8 mouse cellular contexts compared by ENCODE assay signal in the genomic region with DNA sequence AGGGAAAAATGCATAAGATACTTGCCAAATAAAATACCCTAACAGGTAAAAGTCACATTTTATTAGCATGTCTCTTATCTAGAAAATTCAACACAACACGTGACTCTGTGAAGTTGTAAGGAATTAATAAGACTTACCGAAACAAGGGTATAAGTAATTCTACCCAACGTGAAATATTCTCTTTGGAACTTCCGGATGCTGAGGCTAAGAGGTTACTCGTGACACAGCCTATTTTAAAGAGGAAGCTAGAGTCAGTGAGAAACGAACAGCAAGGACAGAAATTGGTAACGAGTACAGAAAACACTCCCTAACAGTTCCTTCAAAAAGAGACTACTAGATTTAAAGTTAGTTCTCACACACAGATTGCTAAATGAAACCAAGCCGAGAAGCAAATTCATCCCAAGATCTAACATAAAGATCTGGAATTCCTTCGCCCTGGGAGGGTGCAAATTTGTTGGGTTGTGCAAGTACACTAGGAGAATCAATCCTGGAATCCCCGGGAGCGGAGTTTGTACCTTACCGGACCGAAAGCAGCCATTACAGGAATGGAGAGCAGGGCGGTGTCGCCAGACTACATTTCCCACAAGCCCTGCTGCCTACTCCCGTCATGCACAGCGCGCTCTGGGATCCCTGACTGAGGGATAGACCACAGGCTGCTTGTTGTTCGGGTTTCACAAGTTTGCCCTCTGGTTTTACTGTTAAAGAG. TPM values are rescaled to one million over a fixed set of nuclear protein-coding genes. Genes with fewer than 3 reads are reported as not detected.
DNase-seq lines count a peak whose midpoint lies in the region; ATAC-seq lines count a peak whose summit lies in the region.

2610001J05Rik (minus strand) TSS at position 600 of the 706 bp plus-strand sequence.

- no peaks in the 10 kb centered on the region for H3K27me3 ChIP-seq in hindbrain, embryonic 11.5 days (ENCODE audit: control insufficient read depth, insufficient read depth, low read length)

- H3K9ac ChIP-seq in hindbrain, embryonic 11.5 days (ENCODE audit: low read depth, low read length), result peak within 1 kb of the TSS; percentile 59

- H3K4me1 ChIP-seq in hindbrain, embryonic 11.5 days (replicated peaks; ENCODE audit: control insufficient read depth, insufficient read depth, low read length), result no peaks in the 10 kb centered on the region

- H3K4me2 ChIP-seq in hindbrain, embryonic 11.5 days (replicated peaks; ENCODE audit: low read depth, low read length), result peak within 1 kb of the TSS; percentile 33

- no peak within 1 kb of the TSS for H3K27ac ChIP-seq in hindbrain, embryonic 11.5 days (ENCODE audit: low read depth, low read length)

- H3K36me3 ChIP-seq in hindbrain, embryonic 11.5 days (ENCODE audit: control insufficient read depth, insufficient read depth, low read length), result no peaks in the 10 kb centered on the region

- peak within 1 kb of the TSS; percentile 51 for H3K4me3 ChIP-seq in hindbrain, embryonic 11.5 days (ENCODE audit: low read depth, low read length)

- ATAC-seq in hindbrain, embryonic 11.5 days (ENCODE audit: low FRiP score), result peak; percentile 100

- DNase-seq in Muller cell, postnatal 12 days (ENCODE audit: inconsistent ontology term), result peak; percentile 87
- peak; percentile 92 for DNase-seq in cerebellum, adult 9-11 months
- peak; percentile 87 to 96 for DNase-seq in frontal cortex, adult 2 months (ENCODE audit: extremely low spot score in 1 of 2, low spot score in 1 of 2)
- DNase-seq in hindbrain, embryonic 11.5 days (ENCODE audit: low spot score), result peak; percentile 91
- DNase-seq in layer of hippocampus, postnatal 10 days (ENCODE audit: low spot score in 2 of 2), result peak; percentile 86 to 90
- DNase-seq in lung, postnatal 10 days, result peak; percentile 95
- peak; percentile 86 for DNase-seq in ovary, postnatal 36 days (ENCODE audit: low spot score)
- peak; percentile 87 for DNase-seq in thymus, postnatal 25 days

- WGBS in hindbrain, embryonic 11.5 days, result 2% methylated on average over 19 of the region's 19 CpGs

- no peaks in the 10 kb centered on the region for H3K9me3 ChIP-seq in hindbrain, embryonic 11.5 days (ENCODE audit: control insufficient read depth, low read length)

RNA-seq across cellular contexts. Expression of gene 2610001J05Rik, which starts in this region (rescaled TPM):
- 75.3 and 85.0 TPM in 2 replicates for polyA plus RNA-seq in frontal cortex, adult 2 months (2012; rRNA removed)
- polyA plus RNA-seq in hindbrain, embryonic 11.5 days (2014; fragmentation: Nextera tagmentation; extraction: Ambion mirVana), result 71.8 and 72.5 TPM in 2 replicates
- 10 to 100 TPM; 48.8 to 49.1 TPM for total RNA-seq in layer of hippocampus, postnatal 10 days (2021)
